Mouse (Mus musculus): ENCODE measurements around the gene Depdc7. TPM values are rescaled to one million over a fixed set of nuclear protein-coding genes. Genes with fewer than 3 reads are reported as not detected.
A peak's percentile ranks its signal among the peaks of the same experiment; 100 is the strongest.

The Depdc7 gene
- 1 to 10 TPM in 1 of 2 experiments, under 1 TPM in 1; 0.97 to 1.7 TPM for total RNA-seq (2021)
- long read RNA-seq, experiment 1 = 0 reads
- long read RNA-seq, experiment 2, partial matches to known transcripts = 0 of 2 reads
- long read RNA-seq, experiment 2, other reads (novel, unspliced or antisense) = 0 of 2 reads

DNA sequence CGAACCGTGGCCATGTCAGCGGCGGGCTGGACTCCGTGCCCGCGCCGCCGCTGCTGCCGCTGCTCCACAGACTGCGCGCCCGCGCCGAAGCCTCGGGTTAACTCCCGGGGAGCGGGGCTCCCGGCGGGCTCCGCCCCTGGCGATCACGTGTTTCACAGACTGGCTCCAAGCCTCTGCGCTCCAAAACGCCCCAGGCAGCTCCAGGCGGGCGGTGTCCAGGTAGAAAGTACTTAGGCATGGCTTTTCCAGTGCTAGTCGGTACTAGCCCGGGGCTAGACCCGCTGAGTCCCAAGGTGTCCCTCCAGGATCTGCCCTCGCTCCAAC, at the start of gene Depdc7:
Gene Depdc7, minus strand, starts transcription at position 138 of the 324 bp plus-strand sequence.
- DNase-seq = peak; percentile 90
- intact Hi-C loops (cut with DNase I; ENCODE audit: low total_unique reads) = no loop called here

DNA sequence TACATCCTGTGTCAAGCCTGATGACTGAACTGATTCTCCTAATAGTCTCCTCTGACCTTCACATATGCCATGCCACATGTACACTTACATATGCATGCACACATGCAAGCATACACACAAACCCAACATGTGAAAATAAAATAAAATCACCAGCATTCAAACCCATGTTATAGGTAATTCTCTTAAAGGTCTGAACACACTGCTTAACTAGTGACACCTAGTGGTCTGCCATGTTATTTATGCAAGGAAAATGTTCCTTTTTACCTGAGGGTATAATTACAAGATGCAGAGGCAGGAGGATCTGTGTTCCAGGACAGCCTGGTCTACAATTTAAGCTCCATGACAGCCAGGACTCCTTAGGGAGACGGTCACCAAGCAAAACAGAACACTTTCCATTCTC, 32.1 kb upstream of the Depdc7 start:
- no peak for DNase-seq
- intact Hi-C loops (cut with DNase I; ENCODE audit: low total_unique reads) = no loop called here

DNA sequence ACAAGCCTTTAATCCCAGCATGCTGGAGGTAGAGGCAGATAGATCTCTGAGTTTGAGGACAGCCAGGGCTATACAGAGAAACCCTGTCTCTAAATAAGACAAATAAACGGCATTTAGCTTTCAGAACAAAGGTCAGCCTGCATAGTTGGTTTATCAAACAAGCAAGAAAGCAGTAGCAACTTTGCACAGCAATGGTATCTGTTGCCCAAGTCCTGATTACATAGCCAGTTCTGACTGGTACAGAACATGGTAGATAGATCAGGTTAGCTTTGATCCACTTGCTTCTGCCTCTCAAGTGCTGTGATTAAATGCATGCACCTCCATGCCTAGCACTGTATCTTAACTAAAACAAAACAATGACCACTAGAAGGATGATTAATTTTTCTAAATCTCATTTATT, 26.0 kb upstream of the Depdc7 start:
- no peak for DNase-seq
- intact Hi-C loops (cut with DNase I; ENCODE audit: low total_unique reads) = no loop called here

DNA sequence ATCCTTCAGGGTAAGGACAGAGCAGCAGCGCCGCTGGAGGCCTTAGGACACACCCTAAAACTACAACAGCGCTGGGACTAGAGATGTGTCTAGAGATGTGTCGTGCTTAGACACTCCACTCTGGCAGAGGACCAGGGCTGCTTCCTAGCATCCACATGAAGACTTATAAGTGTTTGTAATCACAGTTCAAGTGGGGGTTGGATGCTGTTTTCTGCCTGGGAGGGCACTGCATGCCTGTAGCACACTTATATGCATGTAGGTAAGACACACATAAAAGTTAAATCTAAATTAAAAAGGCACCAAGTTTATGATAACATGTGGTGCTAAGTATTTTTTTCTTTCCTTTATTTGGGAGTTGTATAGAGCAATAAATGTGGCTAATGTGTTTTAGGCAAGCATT, 21.3 kb upstream of the Depdc7 start:
- intact Hi-C loops (cut with DNase I; ENCODE audit: low total_unique reads) = no loop called here
- no peak for DNase-seq

DNA sequence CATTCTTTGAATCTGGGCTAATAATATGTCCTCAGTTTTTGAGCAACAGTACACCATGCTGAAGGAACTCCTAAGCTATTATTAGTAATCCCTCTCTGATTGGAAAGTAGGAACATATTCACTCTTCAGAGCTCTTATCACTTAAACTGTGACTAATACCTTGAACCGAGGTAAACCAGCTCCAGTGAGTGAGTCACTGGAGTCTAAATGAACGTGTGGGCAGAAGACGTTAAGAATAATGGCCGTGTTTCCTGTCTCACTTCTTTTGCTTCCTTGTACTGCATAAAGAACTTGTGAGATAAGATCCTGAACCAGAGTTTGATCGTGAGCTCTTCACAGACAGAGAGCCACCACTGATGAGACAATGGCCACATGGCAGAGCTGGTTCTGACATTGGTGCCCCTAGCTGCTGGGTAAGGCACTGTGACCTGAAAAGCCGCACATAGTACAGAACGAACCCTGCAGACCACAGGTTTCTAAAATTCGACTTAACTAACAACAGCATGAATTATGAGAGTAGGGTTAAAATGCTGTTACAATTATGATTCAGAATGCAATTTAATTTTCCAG, 20.5 kb upstream of the Depdc7 start:
- no peak for DNase-seq
- intact Hi-C loops (cut with DNase I; ENCODE audit: low total_unique reads) = no loop called here

DNA sequence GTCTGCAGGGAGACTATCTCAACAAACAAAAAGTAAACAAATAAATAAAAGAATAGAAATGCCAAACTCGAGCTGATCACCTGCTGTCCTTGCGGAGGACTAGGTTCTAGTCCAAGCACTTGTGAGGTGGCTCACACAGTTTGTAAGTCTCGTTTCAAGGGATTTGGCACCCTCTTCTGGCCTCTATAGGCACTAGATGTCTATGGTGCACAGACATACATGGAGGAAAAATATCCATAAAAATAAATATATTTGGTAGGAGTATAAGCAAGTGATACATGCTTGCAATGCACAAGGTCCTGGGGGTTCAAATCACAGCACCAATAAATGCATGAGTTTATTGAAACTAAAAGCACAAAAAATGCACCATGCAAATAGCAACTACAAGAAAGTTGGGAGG, 7.9 kb upstream of the Depdc7 start:
- intact Hi-C loops (cut with DNase I; ENCODE audit: low total_unique reads) = no loop called here
- DNase-seq = no peak

DNA sequence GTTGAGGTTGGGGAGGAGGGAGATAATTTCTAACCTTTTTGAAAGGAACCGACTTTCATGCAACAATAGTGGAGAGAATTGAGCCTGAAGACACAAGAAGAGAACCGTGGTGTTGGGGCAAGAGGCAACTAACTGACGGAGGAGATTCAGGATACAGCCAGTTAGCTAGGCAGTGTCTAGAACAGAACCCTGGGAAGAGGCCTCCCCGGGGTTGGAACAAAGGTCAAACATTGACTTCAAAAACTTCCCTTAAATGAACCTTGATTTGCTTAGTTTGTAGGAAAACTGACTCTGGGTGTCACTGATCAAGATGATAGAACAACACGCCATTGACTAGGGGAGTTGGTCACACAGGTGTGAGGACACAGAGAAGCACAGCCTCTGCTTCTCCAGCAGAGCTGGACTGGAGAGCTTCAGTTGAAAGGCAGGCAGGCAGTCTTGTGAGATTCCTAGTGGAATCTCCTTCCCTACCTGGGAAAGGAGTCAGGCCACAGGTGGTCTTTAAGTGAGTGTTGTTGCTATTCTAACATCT, 6.0 kb upstream of the Depdc7 start:
- intact Hi-C loops (cut with DNase I; ENCODE audit: low total_unique reads) = no loop called here
- no peak for DNase-seq

DNA sequence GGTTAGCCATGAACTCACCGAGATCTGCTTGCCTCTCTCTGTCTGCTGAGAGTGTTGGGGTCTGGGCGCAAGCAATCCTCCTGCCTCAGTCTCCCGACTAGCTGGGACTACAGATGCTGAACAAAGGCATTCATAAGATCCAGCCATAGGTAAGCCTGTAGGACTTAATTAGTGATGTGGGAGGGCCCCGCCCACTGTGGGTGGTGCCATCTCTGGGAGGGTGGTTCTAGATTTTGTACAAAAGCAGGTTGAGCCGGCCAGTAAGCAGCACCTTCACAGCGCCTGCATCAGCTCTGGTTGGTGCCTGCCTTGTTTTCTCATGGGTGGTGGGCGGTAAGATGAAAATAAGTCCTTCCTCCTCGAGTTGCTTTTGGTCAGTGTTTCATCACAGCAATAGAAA, 3.6 kb upstream of the Depdc7 start:
- intact Hi-C loops (cut with DNase I; ENCODE audit: low total_unique reads) = no loop called here
- DNase-seq = no peak

DNA sequence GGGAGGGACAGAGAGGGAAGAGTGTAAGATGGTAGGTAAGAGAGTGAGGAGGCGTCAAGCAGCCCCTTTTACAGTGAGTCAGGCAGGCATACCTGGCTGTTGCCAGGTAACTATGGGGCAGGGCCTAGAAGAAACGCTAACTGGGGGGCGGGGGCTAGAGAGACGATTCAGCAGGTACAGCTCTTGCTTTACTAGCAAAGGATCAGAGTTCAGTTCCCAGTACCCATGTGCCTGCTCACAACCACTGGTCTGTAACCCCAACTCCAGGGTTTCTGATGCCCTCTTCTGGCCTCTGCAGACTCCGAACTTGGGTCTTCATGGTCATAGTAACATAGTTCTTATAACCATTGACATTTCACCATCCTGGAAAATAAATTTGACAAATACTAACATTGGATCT, 1.3 kb upstream of the Depdc7 start:
- DNase-seq = no peak
- intact Hi-C loops (cut with DNase I; ENCODE audit: low total_unique reads) = no loop called here

DNA sequence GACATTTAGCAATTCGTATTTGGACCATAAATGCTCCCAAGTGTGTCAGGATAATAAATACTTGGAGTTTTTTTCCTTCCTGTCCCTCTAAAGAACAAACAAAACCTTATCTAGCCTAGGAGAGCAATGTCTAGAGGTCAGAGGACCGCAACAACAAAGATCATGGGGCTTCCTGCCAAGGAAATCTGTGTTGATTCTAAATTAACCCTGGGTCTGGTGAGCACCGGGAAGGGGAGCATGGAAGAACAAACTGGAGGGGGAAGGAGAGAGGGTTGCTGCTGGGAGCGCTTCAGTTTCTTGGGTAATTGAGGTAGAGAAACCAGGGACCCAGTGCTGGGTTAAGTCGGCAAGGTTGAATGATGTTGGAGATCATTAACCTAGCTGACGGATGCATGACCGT, 482 bp upstream of the Depdc7 start:
- DNase-seq = no peak
- intact Hi-C loops (cut with DNase I; ENCODE audit: low total_unique reads) = no loop called here

DNA sequence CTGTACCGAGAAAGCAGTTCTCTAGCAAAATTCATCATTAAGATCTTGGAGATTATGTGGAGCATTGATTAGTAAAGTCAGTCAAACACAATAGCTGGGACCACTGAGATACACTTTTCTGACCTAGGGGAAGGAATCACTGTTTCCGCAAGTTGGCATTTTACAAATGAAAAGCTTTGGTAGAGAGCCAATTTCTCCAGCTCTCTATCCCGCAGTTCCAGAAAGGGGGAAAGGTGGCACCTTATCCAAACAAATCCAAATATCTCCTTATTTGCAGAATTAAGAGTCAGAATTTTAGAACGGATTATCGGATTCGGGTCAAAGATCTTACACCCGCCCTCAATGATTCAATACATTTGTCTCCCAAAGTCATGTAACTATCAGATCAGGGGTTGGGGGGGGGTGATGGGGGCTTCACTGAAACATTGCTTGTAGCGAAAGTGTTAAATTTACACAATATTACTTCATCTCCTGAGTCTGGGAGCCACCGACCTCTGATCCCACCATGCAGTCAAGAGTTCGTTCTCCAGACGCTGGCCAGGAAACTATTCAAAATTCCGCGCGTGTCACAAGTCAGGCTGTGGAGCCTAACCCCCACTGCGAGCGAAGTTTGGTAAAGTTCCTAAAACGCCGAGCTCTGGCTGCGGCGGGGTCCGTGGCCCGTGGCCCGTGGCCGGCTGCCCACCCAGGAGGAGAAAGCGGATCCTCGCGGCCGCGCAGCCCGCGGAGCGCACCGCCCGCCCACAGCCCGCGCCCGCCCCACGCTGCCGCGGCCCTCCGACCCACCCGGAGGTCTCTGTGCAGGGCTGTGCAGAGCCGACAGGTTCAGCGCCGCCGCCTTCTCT, 560 bp downstream of the Depdc7 start:
- DNase-seq = no peak
- intact Hi-C loops (cut with DNase I; ENCODE audit: low total_unique reads) = no loop called here

DNA sequence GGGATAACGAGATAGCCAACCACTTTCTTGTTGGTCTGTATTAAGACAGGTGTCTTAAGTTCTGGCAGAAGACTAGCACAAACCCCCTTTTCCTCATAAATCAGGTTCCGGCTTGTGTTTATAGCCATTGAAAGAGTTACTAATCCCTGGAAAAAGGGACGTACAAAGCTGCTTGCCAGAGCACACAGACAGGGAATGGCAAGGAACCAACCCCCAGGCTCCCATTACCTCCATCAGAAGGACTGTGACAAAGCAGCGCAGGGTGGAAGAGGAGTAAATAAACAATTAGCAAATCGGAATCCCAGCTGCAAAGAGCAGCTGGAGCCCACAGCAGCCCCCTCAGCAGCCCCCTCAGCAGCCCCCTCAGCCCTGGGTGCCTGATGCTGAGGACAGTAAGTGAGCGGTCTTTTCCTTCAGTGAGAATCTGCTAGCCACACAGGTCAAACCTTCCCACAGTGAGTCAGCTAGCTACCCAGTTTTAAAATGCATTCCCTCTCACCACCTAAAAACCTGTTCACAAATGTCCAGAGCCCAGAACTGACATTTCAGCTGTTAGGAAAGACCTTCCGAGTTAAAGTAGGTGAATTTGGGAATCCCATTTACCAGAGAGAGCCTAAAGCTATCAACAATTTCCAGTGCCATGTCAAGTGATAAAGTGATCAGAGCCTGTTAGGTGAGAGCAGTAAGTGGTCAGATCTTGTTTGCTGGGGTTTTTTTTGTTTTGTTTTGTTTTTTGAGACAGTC, 1.5 kb downstream of the Depdc7 start:
- intact Hi-C loops (cut with DNase I; ENCODE audit: low total_unique reads) = no loop called here

DNA sequence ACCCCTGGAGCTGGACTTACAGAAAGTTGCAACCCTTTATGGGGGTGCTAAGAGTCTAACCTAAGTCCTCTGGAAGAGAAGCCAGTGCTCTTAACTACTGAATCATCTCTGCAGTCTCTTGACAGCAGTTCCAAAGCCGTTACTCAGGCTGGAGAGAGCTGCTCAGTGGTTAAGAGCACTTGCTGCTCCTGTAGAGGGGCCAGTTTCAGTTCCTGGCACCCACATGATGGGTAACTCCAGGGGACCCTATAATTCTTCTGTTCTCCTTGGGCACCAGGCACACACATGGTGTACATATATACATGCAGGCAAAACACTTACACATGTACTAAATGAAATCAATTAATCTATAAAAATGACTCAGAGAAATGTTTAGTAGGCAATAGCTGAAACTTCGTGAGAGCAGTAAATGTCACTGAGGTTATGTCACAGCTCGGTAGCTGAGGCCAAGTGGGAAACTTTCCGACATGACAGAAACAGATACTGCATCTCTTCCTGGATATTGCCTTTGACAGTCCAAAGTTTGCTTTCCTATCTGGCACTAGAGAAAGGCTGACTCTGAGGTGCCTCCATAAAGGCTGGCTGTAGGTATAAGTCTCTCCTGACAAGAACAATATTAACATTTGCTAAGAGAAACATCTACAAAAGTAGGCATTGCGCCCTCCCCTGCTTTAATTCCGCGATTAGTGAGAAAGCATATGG, 2.3 kb downstream of the Depdc7 start:
- DNase-seq = no peak
- intact Hi-C loops (cut with DNase I; ENCODE audit: low total_unique reads) = no loop called here

More for the DNA sequence above, 1.5 kb downstream of the Depdc7 start:
- no peak for DNase-seq

DNA sequence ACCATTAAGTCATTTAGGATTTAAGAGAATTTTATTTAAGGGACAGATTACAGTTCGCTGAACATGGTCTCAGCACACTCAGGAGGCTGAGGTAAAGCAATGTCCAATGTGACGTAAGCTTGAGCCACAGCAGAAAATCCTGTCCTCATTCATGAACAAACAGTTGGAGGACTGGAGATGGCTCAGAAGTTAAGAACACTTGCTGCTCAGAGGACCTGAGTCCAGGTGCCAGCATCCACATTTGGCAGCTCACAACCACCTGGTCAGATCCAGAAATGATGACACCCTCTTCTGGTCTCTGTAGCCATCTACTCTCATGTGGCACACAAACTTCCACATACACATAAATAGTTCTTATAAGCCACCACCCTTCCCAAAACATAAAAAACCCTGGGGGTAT, 3.0 kb downstream of the Depdc7 start:
- intact Hi-C loops (cut with DNase I; ENCODE audit: low total_unique reads) = no loop called here
- no peak for DNase-seq

DNA sequence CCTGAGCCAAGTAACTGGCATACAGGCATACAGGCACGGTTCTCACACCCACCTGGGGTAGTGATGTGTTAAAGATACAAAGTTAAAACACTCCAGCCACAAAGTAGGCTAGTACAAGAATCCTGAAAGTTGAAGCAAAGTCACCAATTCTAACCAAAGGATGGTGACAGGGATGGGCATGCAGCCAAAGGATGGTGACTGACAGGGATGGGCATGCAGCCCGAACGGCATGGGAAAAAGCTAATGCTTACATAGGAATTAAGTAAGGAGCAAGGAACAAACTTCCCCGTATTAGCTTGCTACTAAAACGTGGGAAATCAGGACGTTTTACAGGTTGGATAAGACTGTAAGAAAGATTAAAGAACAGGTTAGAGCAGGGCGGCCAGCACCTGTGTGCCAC, 6.4 kb downstream of the Depdc7 start:
- DNase-seq = no peak
- intact Hi-C loops (cut with DNase I; ENCODE audit: low total_unique reads) = no loop called here

DNA sequence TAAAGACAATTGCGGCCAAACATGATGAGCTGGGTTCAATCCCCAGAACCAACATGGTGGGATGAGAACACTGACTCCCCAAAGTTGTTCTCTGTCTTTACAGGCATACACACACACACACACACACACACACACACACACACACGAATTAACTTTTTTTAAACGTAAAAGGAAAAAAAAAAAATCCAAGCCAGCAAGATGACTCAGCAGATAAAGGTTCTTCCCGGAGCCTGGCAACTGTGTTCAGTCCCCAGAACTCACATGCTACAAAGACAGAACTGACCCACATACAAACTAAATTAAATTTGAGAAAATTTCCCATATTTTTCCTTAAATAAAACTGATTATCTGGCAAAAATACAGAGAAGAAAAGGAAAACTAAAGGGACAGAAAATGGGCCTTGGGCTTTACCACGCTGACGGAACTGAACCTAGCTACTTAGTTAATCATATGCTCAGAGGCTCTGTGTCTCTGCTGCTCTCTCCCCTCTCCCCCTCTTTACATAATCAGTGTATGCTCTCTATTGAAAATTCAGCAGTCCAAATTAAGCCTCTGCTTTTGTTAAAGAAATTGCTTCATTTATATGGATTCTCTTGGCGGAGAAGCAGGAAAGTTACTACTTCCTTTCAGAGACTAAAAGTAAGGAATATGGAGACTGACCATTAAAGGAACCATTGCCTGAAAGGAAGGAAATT, 10.0 kb downstream of the Depdc7 start:
- intact Hi-C loops (cut with DNase I; ENCODE audit: low total_unique reads) = no loop called here
- DNase-seq = no peak

DNA sequence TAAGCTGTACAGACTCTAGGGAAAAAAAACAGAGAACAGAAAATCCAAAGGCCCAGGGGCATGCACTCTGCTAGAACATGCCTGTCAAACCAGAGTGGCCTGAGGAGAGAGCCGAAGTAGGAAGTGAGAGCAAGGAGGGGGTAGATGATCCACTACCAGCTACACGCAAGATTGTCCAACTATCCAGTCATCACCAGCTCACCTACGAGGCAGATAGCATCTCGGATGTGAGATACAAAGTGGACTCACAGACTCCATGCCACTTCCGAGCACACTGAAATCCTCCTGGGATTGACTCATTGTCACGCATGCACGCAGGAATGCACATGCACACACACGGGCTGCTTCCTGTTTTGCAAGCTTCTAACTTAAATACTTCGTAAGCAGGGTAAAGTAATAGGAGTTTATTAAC, 10.6 kb downstream of the Depdc7 start:
- intact Hi-C loops (cut with DNase I; ENCODE audit: low total_unique reads) = no loop called here
- no peak for DNase-seq

DNA sequence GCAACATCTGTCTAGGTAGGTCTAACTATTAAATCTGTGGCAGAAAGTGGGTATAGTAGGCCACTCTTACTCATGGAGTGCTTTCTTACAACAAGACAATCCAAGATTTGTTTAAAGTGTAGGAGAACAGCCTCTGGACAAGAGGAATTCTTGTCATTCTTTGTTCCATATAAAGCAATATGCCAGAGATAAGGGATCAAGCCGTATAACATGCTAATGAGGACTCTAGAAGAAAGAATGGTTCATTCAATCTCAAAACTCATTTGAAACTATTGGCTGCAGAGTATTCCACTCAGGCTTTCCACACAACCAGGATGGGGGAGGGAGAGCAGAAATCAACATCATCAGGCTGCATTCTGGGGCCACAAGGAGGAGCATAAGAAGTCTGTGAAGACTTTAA, 15.3 kb downstream of the Depdc7 start:
- intact Hi-C loops (cut with DNase I; ENCODE audit: low total_unique reads) = no loop called here
- no peak for DNase-seq

DNA sequence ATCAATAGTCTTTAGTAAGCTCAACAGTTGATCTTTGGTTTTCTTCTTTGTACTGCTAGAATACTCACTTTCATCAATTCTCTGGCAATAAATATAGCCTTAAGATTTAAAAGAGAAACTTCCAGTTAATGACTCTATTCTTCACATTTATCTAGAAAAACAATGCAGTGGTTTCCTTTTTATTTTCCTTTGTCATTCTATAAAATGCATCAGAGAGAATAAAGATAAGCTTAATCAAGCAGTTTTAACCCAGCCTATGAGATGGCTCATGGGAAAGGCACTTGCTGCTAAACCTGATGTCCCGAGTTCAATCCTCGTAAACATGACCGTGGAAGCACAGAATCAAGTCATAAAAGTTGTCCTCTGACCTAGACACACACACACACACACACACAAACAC, 20.7 kb downstream of the Depdc7 start:
- intact Hi-C loops (cut with DNase I; ENCODE audit: low total_unique reads) = no loop called here
- DNase-seq = no peak
